In genomic region chr19:60192790-60193189, GRCm38 (mm10) we compare ENCODE assay signal across 22 mouse cellular contexts.
"Had no signal": no experiment of that assay in that cellular context is flagged by ENCODE, and none has a peak within 500 bp of the region (broad histone marks: within the 10 kb centered on the region; RNA-seq: fewer than 3 reads in every experiment).

No protein-coding gene starts in this region.

- H3K36me3 ChIP-seq: heart, embryonic 15.5 days; intestine, embryonic 15.5 days had no signal

- ATAC-seq: hindbrain, postnatal 0 days; intestine, embryonic 15.5 days; intestine, postnatal 0 days had no signal

- H3K9me3 ChIP-seq: heart, embryonic 13.5 days; heart, embryonic 15.5 days; hindbrain, embryonic 13.5 days; hindbrain, embryonic 15.5 days; intestine, embryonic 15.5 days; limb, embryonic 10.5 days; limb, embryonic 12.5 days; liver, embryonic 13.5 days had no signal

- H3K4me1 ChIP-seq: hindbrain, embryonic 15.5 days; intestine, embryonic 15.5 days; limb, embryonic 10.5 days; limb, embryonic 12.5 days; liver, embryonic 13.5 days had no signal

- H3K27ac ChIP-seq: heart, embryonic 13.5 days; heart, embryonic 15.5 days; hindbrain, embryonic 13.5 days; hindbrain, embryonic 15.5 days; hindbrain, postnatal 0 days; intestine, embryonic 15.5 days; layer of hippocampus, adult 2 months; left cerebral cortex, adult 2 months; limb, embryonic 10.5 days; limb, embryonic 12.5 days; liver, embryonic 13.5 days had no signal

- H3K4me3 ChIP-seq: heart, embryonic 13.5 days; heart, embryonic 15.5 days; hindbrain, embryonic 13.5 days; hindbrain, embryonic 15.5 days; intestine, embryonic 15.5 days; layer of hippocampus, adult 2 months; left cerebral cortex, adult 2 months; limb, embryonic 10.5 days; limb, embryonic 12.5 days; liver, embryonic 13.5 days had no signal

- H3K27me3 ChIP-seq: heart, embryonic 13.5 days; heart, embryonic 15.5 days; hindbrain, embryonic 13.5 days; hindbrain, embryonic 15.5 days; intestine, embryonic 15.5 days; limb, embryonic 12.5 days; liver, embryonic 13.5 days had no signal

- DNase-seq: gastrocnemius, postnatal 25 days; heart, adult 18-20 months; heart, postnatal 14 days; heart, postnatal 36 days; kidney, adult 18-20 months; kidney, adult 8-10 months; kidney, postnatal 10 days; kidney, postnatal 25 days; kidney, postnatal 4 days; liver; liver, embryonic 13.5 days had no signal
